Mouse (Mus musculus) E14TG2a.4 (cell line): ENCODE measurements around the gene Dnase1l3.

Experiments
- CTCF ChIP-seq: conservative IDR thresholded peaks from 2 replicates; pipeline ENCODE4 v1.5.1; 2014; ENCODE audit warnings: low read length
- POU5F1 ChIP-seq: IDR thresholded peaks from 2 replicates; pipeline ENCODE4 v1.6.1; 2014; ENCODE audit warnings: low read length, borderline replicate concordance

- TF ChIP-seq CTCF (no peak), POU5F1 (no peak)
These were observed 45.8 kb upstream of the Dnase1l3 start for GRCm38 (mm10) chr14:8040179-8040578.
